Mouse (Mus musculus): ENCODE measurements around the gene Rilp.
A peak's percentile ranks its signal among the peaks of the same experiment; 100 is the strongest.

DNA sequence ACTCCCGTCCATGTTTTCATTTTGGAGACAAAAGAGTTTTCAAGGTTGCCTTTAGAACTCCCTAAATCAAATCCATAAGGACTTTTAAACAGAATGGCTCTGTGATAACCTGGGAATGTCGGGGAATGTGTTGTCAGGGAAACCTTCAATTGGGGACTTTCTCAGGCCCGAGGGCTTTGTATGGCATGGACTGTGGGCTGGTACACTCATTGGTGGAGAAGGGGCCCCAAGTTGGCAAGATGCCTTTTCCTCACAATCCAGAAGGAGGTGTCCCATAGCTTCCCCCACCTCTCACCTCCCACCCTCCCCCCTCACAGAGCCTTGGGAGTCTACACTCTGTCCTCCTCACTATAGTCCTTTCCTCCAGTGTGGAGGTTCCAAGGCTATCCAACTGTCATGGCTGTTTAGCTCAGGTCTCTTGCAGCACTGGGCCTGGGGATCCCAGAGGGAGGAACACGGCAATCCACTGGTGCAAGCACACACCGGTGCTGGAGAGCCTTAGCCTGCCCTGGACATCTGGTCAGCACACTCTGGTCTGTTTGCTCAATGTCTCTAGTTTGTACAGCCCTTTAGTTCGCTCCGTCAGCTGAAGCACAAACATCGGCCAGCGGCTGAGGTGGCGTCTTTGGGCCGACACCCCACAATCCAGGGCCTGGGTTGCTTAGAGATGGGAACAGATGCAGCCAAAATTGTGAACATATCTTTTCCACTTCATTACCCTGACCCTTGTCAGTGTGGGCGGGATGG, 40.5 kb downstream of the Rilp start:
- TF ChIP-seq POLR2A (IDR thresholded peaks at IDR 0.05; ENCODE audit: insufficient read depth, low read depth, low read length) (0 out of 2 replicates have a peak, but pooled peaks have one; percentile 9), CTCF (IDR thresholded peaks at IDR 0.05; ENCODE audit: insufficient read depth, low read depth, low read length) (no peak)
